Mouse (Mus musculus) embryonic facial prominence, embryonic 13.5 days (tissue): Measurements from ENCODE around the gene Gpr18. TPM values are rescaled to one million over a fixed set of nuclear protein-coding genes. Genes with fewer than 3 reads are reported as not detected.
A peak's percentile ranks its signal among the peaks of the same experiment; 100 is the strongest.

Experiments used
- ATAC-seq: fragments of 200-750 bp; cut with Nextera tagmentation; 2 replicates; pipeline ENCODE4 v1.8.0; 2017; ENCODE audit warnings: low read depth; ENCODE audit not compliant: insufficient number of reproducible peaks, insufficient read depth, low FRiP score, low TSS enrichment
- H3K27ac ChIP-seq: fragments of 300-500 bp; sonication (generic); 2 replicates; pipeline ENCODE4 v1.5.1; 2015; ENCODE audit warnings: moderate library complexity, mild to moderate bottlenecking, inconsistent platforms
- H3K27me3 ChIP-seq: fragments of 300-500 bp; sonication (generic); 2 replicates; pipeline ENCODE4 v1.6.1; 2015; ENCODE audit warnings: mild to moderate bottlenecking, inconsistent platforms
- H3K36me3 ChIP-seq: fragments of 300-500 bp; sonication (generic); 2 replicates; pipeline ENCODE4 v1.6.1; 2015; ENCODE audit warnings: mild to moderate bottlenecking, inconsistent platforms
- H3K4me1 ChIP-seq: fragments of 300-500 bp; sonication (generic); 2 replicates; pipeline ENCODE4 v1.6.1; 2015; ENCODE audit warnings: inconsistent platforms
- H3K4me2 ChIP-seq: fragments of 300-500 bp; sonication (generic); 2 replicates; pipeline ENCODE4 v1.6.1; 2015; ENCODE audit warnings: moderate library complexity, mild to moderate bottlenecking, inconsistent platforms
- H3K4me3 ChIP-seq: fragments of 300-500 bp; sonication (generic); 2 replicates; pipeline ENCODE4 v1.5.1; 2015; ENCODE audit warnings: mild to moderate bottlenecking, inconsistent platforms
- H3K9ac ChIP-seq: fragments of 300-500 bp; sonication (generic); 2 replicates; pipeline ENCODE4 v1.6.1; 2015; ENCODE audit warnings: mild to moderate bottlenecking, inconsistent platforms
- H3K9me3 ChIP-seq: fragments of 300-500 bp; sonication (generic); 2 replicates; pipeline ENCODE4 v1.6.1; 2016; ENCODE audit warnings: inconsistent platforms
- WGBS: fragments of 180-500 bp; shearing (Covaris S2); methylation state at CpG from one replicate; pipeline ENCODE4 v1.1.7; 2015; ENCODE audit warnings: mixed read lengths; 5-methylcytosine and 5-hydroxymethylcytosine counted together
- polyA plus RNA-seq: library from polyadenylated mRNA; unstranded; fragments of >200 nt; fragmentation: Nextera tagmentation; extraction: Ambion mirVana; gene quantifications from 2 replicates; pipeline ENCODE4 v1.2.1, GENCODE M21; 2015

Gpr18 gene
- 0.45 and 0.69 TPM in 2 replicates for polyA plus RNA-seq

GRCm38 (mm10) chr14:121915621-121916020 is at the start of gene Gpr18:
Gene Gpr18 (minus strand): TSS chr14:121915781.
- peaks cover 3% of the 10 kb centered on the region for H3K4me1 ChIP-seq
- ATAC-seq: no peak
- no peaks in the 10 kb centered on the region for H3K27me3 ChIP-seq
- no peak within 1 kb of the TSS for H3K9ac ChIP-seq
- H3K4me3 ChIP-seq: no peak within 1 kb of the TSS
- no peak within 1 kb of the TSS for H3K4me2 ChIP-seq
- peaks cover 43% of the 10 kb centered on the region for H3K36me3 ChIP-seq
- no peak within 1 kb of the TSS for H3K27ac ChIP-seq
- no peaks in the 10 kb centered on the region for H3K9me3 ChIP-seq
- 70% methylated on average over 8 of the region's 8 CpGs for WGBS

GRCm38 (mm10) chr14:121964990-121965389 is 49.4 kb upstream of the Gpr18 start, which contains the start of gene Gpr183:
Gene Gpr183 (minus strand): TSS chr14:121965195.
- Histone ChIP-seq H3K27me3 (no peaks in the 10 kb centered on the region), H3K27ac (no peak within 1 kb of the TSS), H3K4me1 (peaks cover 6% of the 10 kb centered on the region; the same call in 1 of the 2 replicates), H3K4me2 (no peak within 1 kb of the TSS), H3K36me3 (no peaks in the 10 kb centered on the region), H3K9me3 (no peaks in the 10 kb centered on the region), H3K4me3 (0 out of 2 replicates have a peak within 1 kb of the TSS, but pooled peaks have one; percentile 2), H3K9ac (no peak within 1 kb of the TSS)
- no peak for ATAC-seq
- 48% methylated on average over 6 of the region's 6 CpGs for WGBS

- Histone ChIP-seq H3K27ac (no peak overlapping the region), H3K9ac (no peak overlapping the region; the same call in 1 of the 2 replicates), H3K4me2 (no peak overlapping the region), H3K27me3 (no peaks in the 10 kb centered on the region), H3K4me3 (0 out of 2 replicates have a peak overlapping the region, but pooled peaks have one; percentile 2), H3K4me1 (peaks cover 6% of the 10 kb centered on the region; the same call in 1 of the 2 replicates), H3K36me3 (no peaks in the 10 kb centered on the region), H3K9me3 (no peaks in the 10 kb centered on the region)
- 73% methylated on average over 4 of the region's 4 CpGs for WGBS
- no peak for ATAC-seq
Measured at GRCm38 (mm10) chr14:121963942-121964335, 48.4 kb upstream of the Gpr18 start.

GRCm38 (mm10) chr14:121963251-121963941 is 47.8 kb upstream of the Gpr18 start:
- Histone ChIP-seq H3K4me1 (peaks cover 10% of the 10 kb centered on the region; the same call in 1 of the 2 replicates), H3K9ac (no peak overlapping the region; the same call in 1 of the 2 replicates), H3K4me2 (0 out of 2 replicates have a peak overlapping the region, but pooled peaks have one; percentile 9), H3K27me3 (no peaks in the 10 kb centered on the region), H3K36me3 (no peaks in the 10 kb centered on the region), H3K9me3 (no peaks in the 10 kb centered on the region), H3K4me3 (0 out of 2 replicates have a peak overlapping the region, but pooled peaks have one; percentile 2), H3K27ac (no peak overlapping the region)
- no peak for ATAC-seq
- WGBS: 81% methylated on average over 9 of the region's 9 CpGs

GRCm38 (mm10) chr14:121962128-121962890 is 46.7 kb upstream of the Gpr18 start:
- ATAC-seq: no peak

GRCm38 (mm10) chr14:121961496-121962127 is 46.0 kb upstream of the Gpr18 start:
- no peak overlapping the region for H3K27ac ChIP-seq
- 87% methylated on average over 12 of the region's 12 CpGs for WGBS
- no peaks in the 10 kb centered on the region for H3K27me3 ChIP-seq
- H3K4me2 ChIP-seq: no peak overlapping the region
- H3K36me3 ChIP-seq: no peaks in the 10 kb centered on the region
- no peaks in the 10 kb centered on the region for H3K9me3 ChIP-seq
- no peak overlapping the region for H3K9ac ChIP-seq
- no peak overlapping the region for H3K4me3 ChIP-seq
- H3K4me1 ChIP-seq: peaks cover 14% of the 10 kb centered on the region; the same call in 1 of the 2 replicates
- ATAC-seq: no peak

More at GRCm38 (mm10) chr14:121962128-121962890, 46.7 kb upstream of the Gpr18 start:
- Histone ChIP-seq H3K4me2 (no peak overlapping the region), H3K4me3 (no peak overlapping the region), H3K9me3 (no peaks in the 10 kb centered on the region), H3K27ac (no peak overlapping the region), H3K36me3 (no peaks in the 10 kb centered on the region), H3K27me3 (no peaks in the 10 kb centered on the region), H3K4me1 (peaks cover 14% of the 10 kb centered on the region; the same call in 1 of the 2 replicates), H3K9ac (no peak overlapping the region)
- 82% methylated on average over 14 of the region's 14 CpGs for WGBS

GRCm38 (mm10) chr14:121960997-121961396 is 45.4 kb upstream of the Gpr18 start:
- Histone ChIP-seq H3K27me3 (no peaks in the 10 kb centered on the region), H3K4me1 (peaks cover 14% of the 10 kb centered on the region; the same call in 1 of the 2 replicates), H3K9ac (no peak overlapping the region), H3K4me3 (no peak overlapping the region), H3K27ac (no peak overlapping the region), H3K36me3 (no peaks in the 10 kb centered on the region), H3K9me3 (no peaks in the 10 kb centered on the region), H3K4me2 (no peak overlapping the region)
- WGBS: 71% methylated on average over 6 of the region's 6 CpGs
- no peak for ATAC-seq

- Histone ChIP-seq H3K4me2 (no peak overlapping the region), H3K27ac (no peak overlapping the region), H3K9me3 (no peaks in the 10 kb centered on the region), H3K4me3 (no peak overlapping the region), H3K9ac (no peak overlapping the region), H3K27me3 (no peaks in the 10 kb centered on the region), H3K36me3 (no peaks in the 10 kb centered on the region), H3K4me1 (peaks cover 14% of the 10 kb centered on the region; the same call in 1 of the 2 replicates)
- 81% methylated on average over 2 of the region's 2 CpGs for WGBS
- no peak for ATAC-seq
Measured at GRCm38 (mm10) chr14:121960531-121960930, 45.0 kb upstream of the Gpr18 start.

GRCm38 (mm10) chr14:121960031-121960430 is 44.5 kb upstream of the Gpr18 start:
- Histone ChIP-seq H3K27me3 (no peaks in the 10 kb centered on the region), H3K27ac (no peak overlapping the region), H3K4me1 (peaks cover 14% of the 10 kb centered on the region; the same call in 1 of the 2 replicates), H3K4me3 (no peak overlapping the region), H3K36me3 (no peaks in the 10 kb centered on the region), H3K4me2 (no peak overlapping the region), H3K9ac (no peak overlapping the region), H3K9me3 (no peaks in the 10 kb centered on the region)
- no peak for ATAC-seq
- 85% methylated on average over 4 of the region's 4 CpGs for WGBS

GRCm38 (mm10) chr14:121959538-121959980 is 44.0 kb upstream of the Gpr18 start:
- 94% methylated on average over 3 of the region's 3 CpGs for WGBS
- Histone ChIP-seq H3K36me3 (no peaks in the 10 kb centered on the region), H3K27me3 (no peaks in the 10 kb centered on the region), H3K4me1 (peaks cover 18% of the 10 kb centered on the region; the same call in 1 of the 2 replicates), H3K4me3 (no peak overlapping the region), H3K9me3 (no peaks in the 10 kb centered on the region), H3K9ac (no peak overlapping the region), H3K4me2 (no peak overlapping the region), H3K27ac (no peak overlapping the region)
- no peak for ATAC-seq
